Mouse (Mus musculus) heart, adult 2 months (tissue): ENCODE measurements around the gene Rbfox3.

Experiments used
- CTCF ChIP-seq: fragments of 200-600 bp; IDR thresholded peaks from 2 replicates; pipeline ENCODE4 v1.8.1; 2022; ENCODE audit warnings: antibody characterized with exemption, mild to moderate bottlenecking, moderate library complexity
- EP300 ChIP-seq: fragments of 200-500 bp; IDR thresholded peaks from 2 replicates; pipeline ENCODE4 v1.6.1; 2011; ENCODE audit warnings: low read depth, low read length, control low read depth; ENCODE audit not compliant: insufficient read depth

- TF ChIP-seq CTCF (no peak), EP300 (no peak)
Measured at GRCm38 (mm10) chr11:118581019-118581418, 330.4 kb downstream of the Rbfox3 start.
